Mouse (Mus musculus) embryonic facial prominence, embryonic 10.5 days (tissue): Measurements from ENCODE around the gene Gstm2. TPM values are rescaled to one million over a fixed set of nuclear protein-coding genes. Genes with fewer than 3 reads are reported as not detected.
"Not testable (repeated sequence)": the region's sequence is repeated elsewhere in the genome, so short reads cannot be mapped to it uniquely, and the experiment has no call there.

Experiments used
- DNase-seq: peaks from one replicate; pipeline ENCODE4 v3.0.0-alpha.2; 2017; ENCODE audit warnings: low spot score
- H3K27ac ChIP-seq: fragments of 300-500 bp; sonication (generic); replicated peaks from 2 replicates; pipeline ENCODE4 v1.5.1; 2016; ENCODE audit warnings: mild to moderate bottlenecking
- H3K27me3 ChIP-seq: fragments of 300-500 bp; sonication (generic); replicated peaks from 2 replicates; pipeline ENCODE4 v1.6.1; 2016; ENCODE audit warnings: low read depth, mild to moderate bottlenecking; ENCODE audit not compliant: poor library complexity, severe bottlenecking
- H3K36me3 ChIP-seq: fragments of 300-500 bp; sonication (generic); replicated peaks from 2 replicates; pipeline ENCODE4 v1.6.1; 2016; ENCODE audit warnings: mild to moderate bottlenecking, moderate library complexity
- H3K4me1 ChIP-seq: fragments of 300-500 bp; sonication (generic); 2 replicates; pipeline ENCODE4 v1.6.1; 2016
- H3K4me3 ChIP-seq: fragments of 300-500 bp; sonication (generic); 2 replicates; pipeline ENCODE4 v1.5.1; 2016; ENCODE audit warnings: mild to moderate bottlenecking, moderate library complexity
- H3K9me3 ChIP-seq: fragments of 300-500 bp; sonication (generic); 2 replicates; pipeline ENCODE4 v1.6.1; 2016; ENCODE audit warnings: mild to moderate bottlenecking
- WGBS: fragments of 180-500 bp; shearing (Covaris S2); methylation state at CpG from one replicate; pipeline ENCODE4 v1.1.7; 2016; 5-methylcytosine and 5-hydroxymethylcytosine counted together
- polyA plus RNA-seq: library from polyadenylated mRNA; unstranded; fragments of >200 nt; fragmentation: Nextera tagmentation; extraction: Ambion mirVana; gene quantifications from 2 replicates; pipeline ENCODE4 v1.2.1, GENCODE M21; 2016

Gene Gstm2
- polyA plus RNA-seq, 1 experiment from 2014 or later, result 21.0 TPM

GRCm38 (mm10) chr3:107983771-107984170 is 2.5 kb downstream of the Gstm2 start:
- Histone ChIP-seq H3K9me3 (no peaks in the 10 kb centered on the region), H3K36me3 (no peaks in the 10 kb centered on the region), H3K27me3 (no peaks in the 10 kb centered on the region), H3K4me1 (peaks cover 12% of the 10 kb centered on the region), H3K27ac (no peak overlapping the region), H3K4me3 (no peak overlapping the region)
- no peak for DNase-seq
- WGBS, result 72% methylated on average over 3 of the region's 3 CpGs

GRCm38 (mm10) chr3:107982726-107983125 is 3.5 kb downstream of the Gstm2 start:
- H3K27ac ChIP-seq, result no peak overlapping the region
- no peaks in the 10 kb centered on the region for H3K9me3 ChIP-seq
- no peaks in the 10 kb centered on the region for H3K36me3 ChIP-seq
- H3K27me3 ChIP-seq, result no peaks in the 10 kb centered on the region
- no peak overlapping the region for H3K4me3 ChIP-seq
- 85% methylated on average over 6 of the region's 6 CpGs for WGBS
- no peak for DNase-seq
- H3K4me1 ChIP-seq, result peaks cover 12% of the 10 kb centered on the region

DNA sequence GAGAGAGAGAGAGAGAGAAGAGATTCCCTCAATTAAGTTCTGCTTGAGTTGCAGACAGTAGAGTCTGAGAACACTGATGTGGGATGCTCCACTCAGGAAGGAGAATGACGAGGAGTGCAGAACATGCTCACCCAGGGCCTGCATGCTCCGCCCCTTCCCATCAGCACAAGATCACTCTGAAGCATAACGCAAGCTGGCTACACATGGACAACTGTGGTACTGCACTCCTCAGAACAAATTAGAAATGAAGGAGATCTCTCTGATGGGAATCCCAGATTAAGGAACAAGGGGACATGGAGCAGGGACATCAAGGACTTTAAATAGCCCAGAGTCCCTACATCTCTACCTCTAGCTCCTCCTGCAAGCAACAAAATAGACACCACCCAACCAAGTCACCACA is 5.0 kb downstream of the Gstm2 start:
- DNase-seq, result no peak
- Histone ChIP-seq H3K27me3 (no peaks in the 10 kb centered on the region), H3K27ac (no peak overlapping the region), H3K4me3 (no peak overlapping the region), H3K9me3 (no peaks in the 10 kb centered on the region), H3K36me3 (no peaks in the 10 kb centered on the region), H3K4me1 (peaks cover 6% of the 10 kb centered on the region)
- WGBS, result 68% methylated on average over 3 of the region's 3 CpGs

- H3K36me3 ChIP-seq, result no peaks in the 10 kb centered on the region
- H3K9me3 ChIP-seq, result no peaks in the 10 kb centered on the region
- WGBS, result 83% methylated on average over 3 of the region's 3 CpGs
- DNase-seq, result no peak
- no peak overlapping the region for H3K4me3 ChIP-seq
- no peaks in the 10 kb centered on the region for H3K27me3 ChIP-seq
- H3K4me1 ChIP-seq, result no peaks in the 10 kb centered on the region
- no peak overlapping the region for H3K27ac ChIP-seq
These were observed 8.6 kb downstream of the Gstm2 start for GRCm38 (mm10) chr3:107977691-107978090.

DNA sequence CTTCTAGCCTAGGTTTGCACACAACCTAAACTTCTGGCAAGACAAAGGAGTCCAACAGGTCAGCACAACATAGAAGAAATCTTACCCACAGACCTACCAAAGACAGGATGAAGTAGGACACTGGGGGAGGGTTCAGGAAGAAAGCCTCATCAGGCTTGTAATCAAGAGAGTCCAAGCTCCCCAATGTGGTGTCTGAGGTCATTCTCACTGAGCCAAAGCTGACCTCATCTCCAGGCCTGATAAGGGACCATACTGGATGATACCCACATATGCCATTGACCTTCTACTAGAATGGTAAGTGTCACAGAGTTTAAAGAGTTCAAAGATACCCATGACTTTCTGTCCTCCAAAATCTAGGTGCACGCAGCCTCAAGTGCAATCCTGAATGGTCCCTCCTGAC is 12.0 kb downstream of the Gstm2 start:
- WGBS, result 93% methylated on average over 1 of the region's 1 CpGs
- H3K4me3 ChIP-seq, result no peak overlapping the region
- H3K27ac ChIP-seq, result no peak overlapping the region
- no peak for DNase-seq
- no peaks in the 10 kb centered on the region for H3K27me3 ChIP-seq
- H3K4me1 ChIP-seq, result no peaks in the 10 kb centered on the region
- no peaks in the 10 kb centered on the region for H3K9me3 ChIP-seq
- H3K36me3 ChIP-seq, result no peaks in the 10 kb centered on the region

- no peaks in the 10 kb centered on the region for H3K4me1 ChIP-seq
- DNase-seq, result no peak
- H3K4me3 ChIP-seq, result no peak overlapping the region
- no peaks in the 10 kb centered on the region for H3K36me3 ChIP-seq
- H3K27ac ChIP-seq, result no peak overlapping the region
- no peaks in the 10 kb centered on the region for H3K27me3 ChIP-seq
- WGBS, result 89% methylated on average over 3 of the region's 3 CpGs
- H3K9me3 ChIP-seq, result no peaks in the 10 kb centered on the region
These were observed 14.2 kb downstream of the Gstm2 start for GRCm38 (mm10) chr3:107972070-107972469.

DNA sequence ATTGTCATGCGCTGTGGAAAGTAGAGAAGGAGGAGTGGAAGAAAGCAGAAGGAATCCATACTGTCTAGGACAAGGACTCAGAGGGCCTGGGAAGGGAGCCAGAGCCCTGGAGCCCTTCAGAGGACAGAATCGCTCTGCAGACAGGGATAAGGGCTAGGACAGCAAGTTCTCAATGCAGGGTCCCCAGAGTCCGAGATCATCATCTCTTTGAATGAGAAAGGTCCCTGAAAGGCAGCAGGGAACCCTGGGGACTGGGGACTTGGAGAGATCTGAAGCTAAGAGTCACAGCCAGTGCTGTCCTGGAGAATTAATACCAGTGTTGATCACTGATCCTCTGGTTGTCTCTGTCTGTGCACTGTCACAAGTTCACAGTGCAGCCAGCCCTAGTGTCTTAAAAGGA is 15.2 kb downstream of the Gstm2 start:
- H3K27me3 ChIP-seq, H3K9me3 ChIP-seq, H3K4me1 ChIP-seq, H3K36me3 ChIP-seq, H3K27ac ChIP-seq, H3K4me3 ChIP-seq, DNase-seq: not testable (repeated sequence)
- 48% methylated on average over 3 of the region's 3 CpGs for WGBS

GRCm38 (mm10) chr3:107968724-107969395 is 17.4 kb downstream of the Gstm2 start, which contains the start of gene Gstm3:
Gene Gstm3 (minus strand): TSS chr3:107969283.
- H3K9me3 ChIP-seq, result no peaks in the 10 kb centered on the region
- H3K27ac ChIP-seq, result no peak within 1 kb of the TSS
- H3K4me3 ChIP-seq, result no peak within 1 kb of the TSS
- 65% methylated on average over 13 of the region's 13 CpGs for WGBS
- no peak for DNase-seq
- no peaks in the 10 kb centered on the region for H3K27me3 ChIP-seq
- H3K4me1 ChIP-seq, result peaks cover 11% of the 10 kb centered on the region; the same call in 1 of the 2 replicates
- no peaks in the 10 kb centered on the region for H3K36me3 ChIP-seq

GRCm38 (mm10) chr3:107966631-107967030 is 19.6 kb downstream of the Gstm2 start:
- whole genome bisulfite sequencing, result 96% methylated on average over 5 of the region's 5 CpGs
- Histone ChIP-seq H3K4me3 (no peak overlapping the region), H3K27me3 (no peaks in the 10 kb centered on the region), H3K27ac (no peak overlapping the region), H3K9me3 (no peaks in the 10 kb centered on the region), H3K36me3 (no peaks in the 10 kb centered on the region), H3K4me1 (peaks cover 12% of the 10 kb centered on the region; the same call in 1 of the 2 replicates)
- DNase-seq, result no peak

- H3K4me3 ChIP-seq, result no peak overlapping the region
- DNase-seq, result no peak
- H3K9me3 ChIP-seq, result no peaks in the 10 kb centered on the region
- H3K36me3 ChIP-seq, result no peaks in the 10 kb centered on the region
- 76% methylated on average over 1 of the region's 1 CpGs for WGBS
- H3K4me1 ChIP-seq, result peaks cover 12% of the 10 kb centered on the region; the same call in 1 of the 2 replicates
- no peak overlapping the region for H3K27ac ChIP-seq
- H3K27me3 ChIP-seq, result no peaks in the 10 kb centered on the region
These were observed 20.7 kb downstream of the Gstm2 start for GRCm38 (mm10) chr3:107965592-107965991.

GRCm38 (mm10) chr3:107964656-107965308 is 21.5 kb downstream of the Gstm2 start:
- WGBS, result 74% methylated on average over 5 of the region's 5 CpGs
- Histone ChIP-seq H3K4me1 (peaks cover 15% of the 10 kb centered on the region), H3K27ac (peak overlapping the region; percentile 48), H3K36me3 (no peaks in the 10 kb centered on the region), H3K27me3 (no peaks in the 10 kb centered on the region), H3K9me3 (no peaks in the 10 kb centered on the region), H3K4me3 (no peak overlapping the region)
- no peak for DNase-seq

GRCm38 (mm10) chr3:107964026-107964425 is 22.2 kb downstream of the Gstm2 start:
- Histone ChIP-seq H3K9me3 (no peaks in the 10 kb centered on the region), H3K27me3 (no peaks in the 10 kb centered on the region), H3K4me3 (no peak overlapping the region), H3K36me3 (no peaks in the 10 kb centered on the region), H3K27ac (no peak overlapping the region; the same call in 1 of the 2 replicates), H3K4me1 (peaks cover 16% of the 10 kb centered on the region)
- WGBS, result 78% methylated on average over 4 of the region's 4 CpGs
- DNase-seq, result no peak

GRCm38 (mm10) chr3:107955260-107955659 is 31.0 kb downstream of the Gstm2 start:
- H3K4me3 ChIP-seq, H3K27me3 ChIP-seq, H3K27ac ChIP-seq, H3K9me3 ChIP-seq, DNase-seq, H3K36me3 ChIP-seq: not testable (repeated sequence)
- WGBS, result 90% methylated on average over 9 of the region's 9 CpGs
- peaks cover 13% of the 10 kb centered on the region for H3K4me1 ChIP-seq
